Mouse (Mus musculus): ENCODE results near the gene Zfp74. TPM values are rescaled to one million over a fixed set of nuclear protein-coding genes. Genes with fewer than 3 reads are reported as not detected.
"Not testable (repeated sequence)": the region's sequence is repeated elsewhere in the genome, so short reads cannot be mapped to it uniquely, and the experiment has no call there.

Gene Zfp74
- total RNA-seq (2021), result 1 to 10 TPM; 6.1 to 6.4 TPM
- long read RNA-seq, experiment 1, partial matches to known transcripts, result 0 of 8 reads
- long read RNA-seq, experiment 1, other reads (novel, unspliced or antisense), result 8 of 8 reads
- long read RNA-seq, experiment 2, partial matches to known transcripts, result 0 of 5 reads
- long read RNA-seq, experiment 2, other reads (novel, unspliced or antisense), result 3 of 5 reads

DNA sequence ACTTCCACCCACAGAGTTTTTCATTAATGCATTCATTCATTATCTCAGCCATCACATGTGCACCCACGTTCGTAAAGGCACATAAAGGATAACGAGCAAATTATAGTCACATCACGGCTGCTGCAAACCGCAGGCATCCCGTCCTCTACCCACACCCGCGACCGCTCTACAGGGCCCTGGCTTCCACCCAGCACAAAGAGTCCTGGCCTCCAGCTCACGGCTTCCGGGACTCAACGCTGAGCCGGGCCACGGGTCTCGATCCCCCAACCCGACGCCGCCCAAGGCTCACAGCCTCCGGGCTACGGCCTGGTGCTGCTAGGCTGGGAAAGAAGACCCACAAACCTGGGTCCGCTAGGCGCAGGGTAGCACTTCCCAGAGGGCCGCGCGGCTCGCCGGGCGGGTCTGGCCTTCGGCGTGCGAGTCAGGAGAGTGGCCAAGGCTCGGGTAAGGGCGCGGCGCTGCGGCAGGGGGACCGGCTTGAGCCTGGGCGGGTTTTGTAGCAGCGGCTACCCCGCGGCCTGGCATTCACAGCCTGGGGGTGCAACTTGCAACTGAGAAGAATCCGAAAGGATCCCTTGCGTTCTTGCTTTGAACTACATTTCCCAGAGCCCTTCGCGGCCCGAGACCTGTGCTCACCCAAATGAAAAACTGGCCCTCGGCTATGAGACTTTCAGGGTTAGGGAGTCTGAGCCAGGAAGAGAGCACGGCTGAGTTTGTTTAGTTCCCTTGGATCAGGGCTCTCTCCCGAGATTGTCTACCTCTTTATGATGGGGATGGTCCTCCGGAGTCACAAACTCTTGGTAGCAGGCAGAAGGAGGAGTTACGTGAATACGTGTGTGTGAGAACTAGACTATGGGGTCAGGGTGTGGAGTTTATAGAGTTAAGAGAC lies at the start of gene Zfp74:
Zfp74 (minus strand) TSS at position 577 of the 889 bp plus-strand sequence.
- intact Hi-C loops (cut with DNase I), result loop anchor here (2.0 to 5.0 kb wide), 3 partner anchors 29 to 91 kb away; partner anchors contain the start of gene Zfp568

DNA sequence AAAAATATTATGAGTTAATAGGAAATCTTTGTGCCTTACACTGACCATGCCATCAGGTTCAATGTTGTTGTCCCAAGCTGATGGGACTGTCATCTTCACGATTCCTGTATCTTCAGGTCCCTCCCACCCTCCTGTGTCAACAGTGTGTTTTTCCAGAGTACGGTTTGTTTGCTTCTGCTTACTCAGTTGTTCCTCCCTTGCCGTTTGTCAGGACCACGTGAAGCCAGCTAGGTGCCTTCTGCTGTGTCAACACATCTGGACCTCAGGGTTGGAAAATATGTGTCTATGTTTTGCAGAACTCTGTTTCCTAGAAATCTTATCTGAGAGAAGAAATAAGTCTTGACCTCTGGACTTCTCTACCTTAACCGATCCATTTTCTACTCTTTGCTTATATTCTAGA lies 46.7 kb upstream of the Zfp74 start:
- no peak for DNase-seq
- intact Hi-C loops (cut with DNase I), result no loop called here

More for the DNA sequence above, at the start of gene Zfp74:
- DNase-seq, result peak; percentile 74 to 81

DNA sequence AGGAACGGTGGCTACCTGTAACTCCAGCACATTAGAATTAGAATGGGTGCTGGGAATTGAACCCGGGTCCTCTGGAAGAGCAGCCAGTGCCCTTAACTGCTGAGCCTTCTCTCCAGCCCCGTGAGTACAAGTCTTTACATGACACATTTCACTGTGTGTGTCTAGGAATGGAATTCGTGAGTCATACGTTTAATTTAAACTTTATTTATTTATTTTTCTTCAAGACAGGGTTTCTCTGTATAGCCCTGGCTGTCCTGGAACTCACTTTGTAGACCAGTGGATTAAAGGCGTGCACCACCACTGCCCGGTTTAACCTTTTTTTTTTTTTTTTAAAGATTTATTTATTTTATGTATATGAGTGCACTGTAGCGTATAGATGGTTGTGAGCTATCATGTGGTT lies 41.2 kb upstream of the Zfp74 start:
- no peak for DNase-seq
- intact Hi-C loops (cut with DNase I), result no loop called here

DNA sequence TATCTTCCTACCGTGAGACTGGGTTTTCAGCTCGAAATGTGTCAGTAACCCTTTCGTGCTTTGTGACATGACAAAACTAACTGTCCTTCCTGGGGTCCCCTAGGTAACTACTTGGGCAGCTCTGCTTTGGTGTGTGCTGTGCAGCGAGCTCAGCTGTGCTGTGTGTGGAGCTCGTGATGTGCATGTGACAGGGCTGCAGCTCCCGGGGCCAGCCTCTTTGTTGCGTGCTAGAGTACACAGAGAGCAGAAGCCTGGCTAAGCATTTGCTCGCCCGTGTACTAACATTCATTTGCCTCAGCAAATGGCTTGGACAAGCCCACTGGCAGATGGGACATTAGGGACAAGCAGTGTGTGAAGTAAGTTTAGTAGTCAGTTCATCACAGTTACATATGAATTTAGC lies 39.5 kb upstream of the Zfp74 start:
- no peak for DNase-seq
- intact Hi-C loops (cut with DNase I), result no loop called here

DNA sequence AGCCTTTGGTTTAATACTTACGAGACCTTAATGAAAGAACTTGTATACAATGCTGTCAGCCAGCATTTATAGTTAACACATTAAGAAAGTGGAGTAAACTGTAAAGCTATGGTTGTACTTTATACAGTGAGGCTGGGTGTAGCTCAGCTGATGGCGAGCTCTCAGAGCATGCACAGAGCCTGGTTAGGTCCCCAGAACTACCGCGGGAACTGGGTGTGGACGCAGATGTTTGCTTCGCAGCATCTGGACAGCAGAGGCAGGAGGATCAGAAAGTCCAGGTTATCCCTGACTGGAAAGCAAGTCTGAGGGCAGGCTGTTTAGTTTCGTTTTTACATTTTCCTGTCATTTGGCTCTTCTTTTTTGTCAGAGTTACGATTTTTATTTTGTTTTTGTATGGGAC lies 38.8 kb upstream of the Zfp74 start:
- no peak for DNase-seq
- intact Hi-C loops (cut with DNase I), result no loop called here

DNA sequence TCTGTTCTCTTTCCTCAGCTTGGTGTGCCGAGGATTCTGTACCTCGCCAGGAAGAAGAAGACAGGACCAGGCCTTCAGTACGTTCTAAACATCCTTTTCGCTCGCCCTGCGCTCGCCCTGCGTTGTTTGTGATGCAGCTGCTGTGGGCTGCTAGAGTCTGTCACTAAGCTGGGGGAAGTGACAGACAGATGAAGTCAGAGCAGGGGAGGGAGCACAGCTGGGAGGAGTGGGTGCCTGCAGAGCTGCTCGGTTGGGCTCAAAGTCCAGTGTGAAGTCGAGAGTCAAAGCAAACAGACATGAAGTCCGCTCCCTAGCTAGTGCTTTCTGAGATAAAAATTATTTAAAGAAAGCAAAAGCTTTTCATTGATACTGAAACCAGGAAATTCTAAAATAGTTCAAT lies 35.1 kb upstream of the Zfp74 start:
- no peak for DNase-seq
- intact Hi-C loops (cut with DNase I), result no loop called here

DNA sequence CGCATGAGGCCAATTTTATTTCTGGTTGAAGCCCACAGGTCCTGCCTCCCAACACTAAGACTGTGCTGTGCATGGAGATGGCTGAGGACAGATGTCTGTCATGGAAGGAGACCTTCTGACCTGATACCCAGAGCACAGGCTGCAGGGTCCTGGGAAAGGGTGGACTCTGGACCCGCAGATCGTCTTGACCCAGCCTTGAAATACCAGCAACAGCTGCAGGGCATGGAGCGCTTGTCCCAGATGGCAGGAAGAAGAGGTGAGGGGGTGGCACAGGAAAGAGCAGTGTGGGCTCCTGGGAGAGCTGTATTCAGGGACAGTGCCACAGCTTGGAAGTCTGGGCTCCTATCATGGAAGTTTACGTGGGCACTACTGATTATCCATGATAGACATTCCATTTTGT lies 33.7 kb upstream of the Zfp74 start:
- DNase-seq, result no peak
- intact Hi-C loops (cut with DNase I), result no loop called here

DNA sequence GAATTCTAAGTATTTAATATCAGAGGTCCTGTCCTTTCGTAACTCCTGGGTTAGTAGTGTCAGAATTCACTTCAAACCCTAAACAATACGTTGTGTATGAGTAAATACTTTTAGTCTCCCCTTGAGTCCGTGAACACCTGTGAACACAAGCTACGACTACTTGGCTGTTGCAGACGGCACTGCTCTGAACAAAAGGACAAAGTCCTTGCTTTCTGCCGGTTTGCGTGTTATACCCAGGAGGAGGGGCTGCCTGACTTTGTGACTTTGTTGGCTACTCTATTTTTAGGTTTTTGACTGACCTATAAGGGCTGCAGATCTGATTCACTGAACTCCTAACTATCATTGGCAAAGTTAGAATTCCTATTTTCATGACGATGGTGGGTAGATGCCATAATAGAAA lies 32.2 kb upstream of the Zfp74 start:
- intact Hi-C loops (cut with DNase I), result no loop called here
- DNase-seq, result no peak

DNA sequence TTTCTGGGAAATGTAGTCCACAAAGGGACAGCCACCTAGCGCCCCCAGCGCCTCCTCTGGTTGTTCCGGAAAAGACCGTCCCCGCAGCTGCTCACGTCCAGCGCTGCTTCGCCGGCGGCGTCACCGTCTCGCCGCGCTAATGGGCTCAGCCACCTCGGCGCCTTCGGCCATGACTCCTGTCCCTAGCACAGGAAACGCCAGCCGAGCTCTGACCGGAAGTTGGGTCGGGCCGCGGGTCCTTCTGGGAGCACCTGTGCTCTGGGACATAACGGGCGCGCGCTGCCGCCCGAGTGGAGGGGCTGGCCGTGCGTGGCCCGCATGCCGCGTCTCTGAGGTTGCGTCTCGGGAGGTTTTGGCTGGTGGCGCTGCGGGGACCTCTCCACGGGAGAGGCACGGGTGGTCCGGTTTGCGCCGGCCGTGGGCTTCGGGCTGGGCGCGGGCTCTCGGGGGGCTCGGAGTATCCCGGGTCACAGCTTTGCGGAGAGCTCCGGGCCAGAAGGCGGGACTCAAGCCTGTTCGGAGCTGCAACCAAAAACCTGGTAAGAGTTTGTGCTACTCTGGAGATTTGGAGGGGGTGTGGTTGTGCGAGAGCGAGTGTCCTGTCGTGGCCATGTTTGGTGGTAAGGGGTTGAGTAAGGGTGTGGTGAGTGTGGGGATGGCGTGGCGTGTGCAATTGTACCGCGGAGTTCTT lies 29.9 kb upstream of the Zfp74 start, which contains the start of gene Zfp568:
Zfp568 (plus strand) TSS at position 266 of the 691 bp plus-strand sequence.
- peak; percentile 93 to 94 for DNase-seq
- intact Hi-C loops (cut with DNase I), result loop anchor here (2.0 kb wide), 1 partner anchor 29 kb away; the partner anchor contains the start of gene Zfp74

DNA sequence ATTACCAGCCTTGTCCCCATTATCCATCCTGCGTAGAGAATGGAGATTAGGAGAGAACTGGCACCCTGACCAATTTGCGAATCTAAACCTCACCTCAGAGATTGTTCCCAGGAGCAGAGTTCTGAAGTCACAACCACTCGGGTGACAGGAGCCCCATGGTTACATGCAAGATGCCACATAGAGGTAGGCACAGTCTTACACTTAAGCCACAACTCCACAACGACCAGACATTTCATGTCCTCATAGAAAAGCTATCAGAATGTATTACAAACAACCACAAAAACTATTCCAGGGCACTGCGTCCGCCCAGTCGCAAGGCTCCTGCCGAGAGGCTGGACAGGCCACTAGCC lies 29.4 kb upstream of the Zfp74 start:
- DNase-seq, result no peak
- intact Hi-C loops (cut with DNase I), result loop anchor here (2.0 kb wide), 1 partner anchor 29 kb away; the partner anchor contains the start of gene Zfp74

DNA sequence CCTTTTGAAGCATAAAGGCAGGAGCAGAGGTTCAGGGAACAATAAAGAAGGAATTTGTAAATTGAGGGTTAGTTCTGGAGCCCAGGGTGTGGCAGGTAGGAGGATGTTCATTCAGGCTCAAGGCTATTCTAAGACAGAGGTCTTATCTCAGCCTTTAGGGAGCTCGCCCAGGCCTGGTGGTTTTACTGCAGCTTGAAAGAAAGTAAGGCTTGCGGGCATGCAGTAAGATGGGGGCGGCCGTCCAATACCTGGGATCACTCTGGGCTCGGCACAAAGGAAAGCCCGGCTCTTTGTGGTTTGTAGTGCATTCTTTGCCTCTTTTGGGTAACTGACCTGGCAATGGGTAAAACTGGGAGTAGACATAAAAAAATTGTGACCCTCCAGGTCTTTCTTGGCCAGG lies 29.0 kb upstream of the Zfp74 start:
- DNase-seq, result peak; percentile 10 to 24
- intact Hi-C loops (cut with DNase I), result loop anchor here (2.0 kb wide), 1 partner anchor 28 kb away; the partner anchor contains the start of gene Zfp74

DNA sequence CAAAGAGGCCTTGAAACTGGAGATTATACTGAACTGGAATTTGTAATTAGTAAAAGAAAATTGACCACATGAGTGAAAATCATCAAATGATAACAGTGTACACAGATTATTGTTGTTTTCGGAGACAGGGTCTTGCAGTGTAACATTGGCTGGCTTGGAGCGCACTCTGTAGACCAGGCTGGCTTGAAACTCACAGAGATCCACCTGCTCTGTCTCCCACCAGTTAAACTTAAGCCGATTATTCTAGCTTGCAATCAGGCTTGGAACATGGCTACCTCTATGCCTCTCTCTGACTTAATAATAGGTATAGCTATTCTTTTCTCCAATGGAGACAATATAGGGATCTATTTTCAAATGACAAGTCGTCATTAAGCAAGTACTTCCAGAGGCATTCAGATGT lies 28.5 kb upstream of the Zfp74 start:
- no peak for DNase-seq
- intact Hi-C loops (cut with DNase I), result loop anchor here (2.0 kb wide), 1 partner anchor 28 kb away; the partner anchor contains the start of gene Zfp74

DNA sequence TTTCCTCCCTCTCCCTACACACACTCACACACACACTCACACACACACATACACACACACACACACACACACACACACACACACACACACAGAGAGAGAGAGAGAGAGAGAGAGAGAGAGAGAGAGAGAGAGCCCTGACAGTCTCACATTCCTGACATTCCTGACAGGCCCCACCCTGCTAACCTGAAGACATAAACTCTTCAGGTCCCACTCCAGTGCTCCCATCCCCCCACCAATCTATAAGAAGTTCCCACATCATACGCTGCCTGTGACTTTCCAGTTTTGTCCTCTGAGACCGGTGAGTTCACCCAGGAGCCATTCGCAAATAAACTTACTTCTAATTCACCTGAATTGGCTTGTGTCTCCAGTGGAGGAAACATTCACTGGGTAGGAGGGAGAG lies 28.0 kb upstream of the Zfp74 start:
- intact Hi-C loops (cut with DNase I), result loop anchor here (2.0 kb wide), 1 partner anchor 27 kb away; the partner anchor contains the start of gene Zfp74
- DNase-seq, result no peak

DNA sequence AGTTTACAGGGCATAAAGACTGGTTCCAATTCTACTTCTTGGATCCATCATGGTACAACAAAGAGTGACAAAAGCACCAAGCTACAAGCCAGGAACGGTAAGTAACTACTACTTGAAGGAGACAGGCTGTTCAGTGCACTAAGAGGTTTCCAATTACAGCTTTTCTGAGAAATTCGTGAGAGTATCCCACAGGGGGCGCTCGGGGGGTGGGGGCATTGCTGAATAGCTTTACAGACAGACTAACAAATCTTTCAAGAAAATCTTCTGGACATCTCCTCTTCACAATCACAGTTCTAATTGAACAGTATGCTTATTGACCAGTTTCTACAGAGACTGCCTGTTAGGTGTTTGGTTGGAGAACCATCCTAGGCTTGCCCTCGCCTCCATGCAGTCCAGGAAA lies 27.6 kb upstream of the Zfp74 start:
- intact Hi-C loops (cut with DNase I), result no loop called here
- no peak for DNase-seq

DNA sequence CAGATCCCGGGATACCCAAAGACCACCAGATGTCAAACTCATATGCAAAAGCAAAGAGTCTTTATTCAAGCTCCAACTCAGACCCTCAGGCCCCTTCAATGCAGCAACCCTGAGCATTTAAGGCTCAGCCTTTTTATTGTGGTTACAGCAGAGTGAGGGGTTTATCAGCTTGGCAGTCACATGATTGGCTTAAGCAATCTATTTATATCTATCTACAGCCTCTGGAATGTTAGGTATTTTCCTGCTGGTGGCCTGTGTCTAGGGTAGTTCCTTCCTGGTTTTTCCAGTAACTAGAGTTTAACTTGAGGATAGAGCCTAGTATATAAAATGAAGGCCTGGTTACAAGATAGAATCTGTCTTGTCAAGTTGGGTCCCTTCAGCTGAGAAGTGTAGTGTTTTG lies 26.9 kb upstream of the Zfp74 start:
- intact Hi-C loops (cut with DNase I), result no loop called here
- DNase-seq, result no peak

DNA sequence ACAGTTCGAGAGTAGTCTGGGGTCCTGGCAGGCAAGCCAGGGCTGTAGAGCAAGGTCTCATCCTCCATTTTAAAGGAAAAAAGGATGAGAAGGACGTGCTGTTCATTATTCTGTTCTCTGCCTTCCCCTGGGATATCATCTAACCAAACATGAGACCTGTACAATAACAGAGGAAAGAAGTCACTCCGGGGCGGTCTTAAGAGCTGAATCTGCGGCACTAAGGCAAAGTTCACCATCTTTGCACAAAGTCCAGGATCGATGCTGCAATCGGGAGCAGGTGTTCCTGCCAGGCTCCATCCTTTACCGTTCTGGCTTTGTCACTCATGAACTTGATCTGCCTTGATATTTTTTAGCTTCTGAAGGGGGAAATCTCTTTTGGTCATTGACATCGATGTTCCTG lies 16.8 kb upstream of the Zfp74 start:
- no peak for DNase-seq
- intact Hi-C loops (cut with DNase I), result no loop called here

DNA sequence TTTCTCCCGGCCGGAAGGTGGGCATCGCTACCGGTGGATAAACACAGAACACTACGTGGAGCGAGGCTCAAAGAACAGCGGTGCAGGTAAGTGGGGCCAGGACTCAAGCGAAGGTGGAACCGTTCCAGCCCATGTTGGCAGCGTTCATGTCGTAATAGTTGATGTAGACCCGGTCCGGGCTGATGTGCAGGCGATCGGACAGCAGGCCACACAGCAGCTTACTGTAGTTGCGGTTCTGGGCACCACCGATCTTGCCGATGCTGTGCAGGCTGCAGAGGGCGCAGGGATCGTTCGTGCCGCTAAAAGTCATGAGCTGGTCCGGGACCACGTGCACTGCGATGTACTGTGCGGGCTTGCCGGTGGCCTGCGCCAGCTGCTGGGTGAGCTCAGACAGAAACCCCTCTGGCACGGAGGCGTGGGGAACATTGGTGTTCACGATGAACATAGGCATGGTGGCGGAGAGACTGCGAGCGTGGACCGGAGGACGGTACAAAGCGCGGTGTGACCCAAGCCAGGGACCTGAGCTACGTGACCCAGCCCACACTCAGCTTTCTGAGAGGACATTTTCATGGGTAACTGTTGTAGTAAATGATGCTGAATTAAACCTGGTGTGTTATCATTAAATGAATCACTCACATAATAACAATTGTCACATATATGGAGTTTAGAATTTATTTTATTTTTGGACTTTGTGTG lies 11.4 kb upstream of the Zfp74 start:
- intact Hi-C loops (cut with DNase I); DNase-seq: not testable (repeated sequence)

DNA sequence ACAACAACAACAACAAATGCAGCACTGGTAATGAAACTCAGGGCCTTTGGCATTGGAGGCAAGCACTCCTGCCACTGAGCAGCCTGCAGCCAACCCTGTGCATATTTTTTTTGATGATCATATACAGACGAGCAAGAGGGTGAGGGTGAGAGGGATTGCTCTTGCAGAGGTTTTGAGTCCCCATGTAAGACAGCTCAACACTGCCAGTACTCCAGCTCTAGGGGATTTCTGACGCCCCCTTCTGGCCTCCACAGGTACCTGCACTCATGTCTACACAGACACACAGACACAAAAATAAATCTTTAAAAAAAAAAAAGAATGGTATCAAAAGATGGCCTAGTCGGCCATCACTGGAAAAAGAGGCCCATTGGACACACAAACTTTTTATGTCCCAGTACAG lies 5.1 kb upstream of the Zfp74 start:
- intact Hi-C loops (cut with DNase I), result no loop called here
- DNase-seq, result no peak

DNA sequence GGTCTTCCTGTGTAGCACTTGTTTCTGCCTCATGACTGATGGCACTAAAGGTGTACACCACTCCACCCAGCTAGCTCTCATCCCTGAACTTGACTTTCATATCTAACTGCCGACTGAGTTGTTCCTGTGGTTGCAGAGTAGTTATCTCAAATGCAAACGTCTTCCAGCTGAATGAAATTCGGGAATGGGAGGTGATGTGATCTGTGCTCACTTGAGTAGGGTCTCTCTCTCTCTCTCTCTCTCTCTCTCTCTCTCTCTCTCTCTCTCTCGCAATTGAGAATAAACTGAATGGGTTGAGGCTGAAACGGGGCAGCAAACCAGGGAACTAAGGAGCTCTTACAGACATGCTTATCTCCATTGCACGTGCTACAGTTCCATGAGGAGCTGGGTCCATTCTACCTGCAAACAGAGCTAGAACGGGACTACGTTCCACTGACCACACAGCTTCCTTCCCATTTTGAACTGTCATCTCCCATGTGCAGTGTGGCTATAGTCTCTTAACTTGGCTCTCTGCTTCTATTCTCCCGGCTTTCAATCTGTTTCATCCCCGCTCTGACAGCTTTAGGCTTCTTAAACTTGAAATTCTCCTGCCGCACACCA lies 4.3 kb upstream of the Zfp74 start:
- intact Hi-C loops (cut with DNase I), result no loop called here
- DNase-seq, result no peak

DNA sequence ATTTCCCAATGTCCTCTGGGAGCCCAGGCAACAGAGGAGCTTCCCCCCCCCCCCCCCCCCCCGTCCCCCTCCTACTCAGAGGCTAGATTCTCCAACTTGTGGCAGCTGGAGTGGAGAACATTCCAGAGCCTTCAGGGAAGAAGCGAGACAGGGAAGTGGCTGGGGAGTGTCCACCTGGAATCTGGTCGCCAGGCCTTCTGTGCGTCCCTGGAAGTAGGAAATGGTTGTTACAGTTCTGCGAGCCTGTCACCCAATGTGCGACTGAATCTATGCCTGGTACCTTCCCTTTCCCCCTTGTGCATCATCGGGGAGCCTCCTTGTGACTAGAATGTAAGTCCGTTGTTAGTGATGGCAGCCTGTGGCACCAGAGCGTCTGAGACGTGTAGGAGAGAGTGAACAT lies 2.4 kb upstream of the Zfp74 start:
- DNase-seq, result no peak
- intact Hi-C loops (cut with DNase I), result no loop called here

Measured in heart, postnatal 14 days (tissue).